Mouse (Mus musculus): Measurements from ENCODE around the gene Ddx60. TPM values are rescaled to one million over a fixed set of nuclear protein-coding genes. Genes with fewer than 3 reads are reported as not detected.
"Not testable (repeated sequence)": the region's sequence is repeated elsewhere in the genome, so short reads cannot be mapped to it uniquely, and the experiment has no call there.

Gene Ddx60
- polyA plus RNA-seq, 1 experiment from 2014 or later = 3.0 TPM

DNA sequence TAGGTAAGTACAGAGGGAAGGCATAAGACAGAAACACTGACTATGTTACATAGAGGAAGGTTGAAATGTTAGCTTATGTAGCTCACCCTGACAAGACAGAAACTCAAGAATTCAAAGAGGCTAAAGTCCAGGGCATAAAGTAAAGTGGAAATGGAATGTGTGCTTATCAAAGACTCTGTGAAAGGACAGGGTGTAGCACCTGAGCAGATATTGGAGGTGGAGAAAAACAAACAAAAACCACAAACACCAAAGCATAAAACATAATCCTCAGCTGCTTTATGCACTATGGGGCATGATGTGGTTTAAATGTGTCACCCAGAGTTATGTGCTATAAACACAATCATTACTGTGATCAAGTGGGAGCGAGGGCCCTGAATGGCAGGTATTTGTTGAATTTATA lies 3.4 kb upstream of the Ddx60 start:
- no peak overlapping the region for H3K4me3 ChIP-seq (ENCODE audit: control insufficient read depth in 1 of 2, insufficient read depth in 1 of 2, low read depth in 1 of 2, low read length in 2 of 2)
- no peaks in the 10 kb centered on the region for H3K27me3 ChIP-seq (ENCODE audit: control insufficient read depth, insufficient read depth, low read length)
- H3K4me2 ChIP-seq (ENCODE audit: low read length) = no peak overlapping the region
- no peaks in the 10 kb centered on the region for H3K9me3 ChIP-seq (ENCODE audit: control insufficient read depth, low read length)
- no peaks in the 10 kb centered on the region for H3K36me3 ChIP-seq (ENCODE audit: control insufficient read depth, insufficient read depth, low read length)
- no peak for ATAC-seq (ENCODE audit: insufficient number of reproducible peaks, insufficient read depth, low FRiP score, low read depth)
- no peak overlapping the region for H3K27ac ChIP-seq (replicated peaks in 1 of 2; ENCODE audit: control insufficient read depth in 1 of 2, insufficient read depth in 1 of 2, low read depth in 2 of 2, low read length in 2 of 2)
- WGBS = 91% methylated on average over 1 of the region's 1 CpGs
- peaks cover 15 to 54% of the 10 kb centered on the region in 2 experiments for H3K4me1 ChIP-seq (ENCODE audit: control insufficient read depth in 2 of 2, insufficient read depth in 2 of 2, low read length in 2 of 2)
- no peak overlapping the region for H3K9ac ChIP-seq (ENCODE audit: low read length)

DNA sequence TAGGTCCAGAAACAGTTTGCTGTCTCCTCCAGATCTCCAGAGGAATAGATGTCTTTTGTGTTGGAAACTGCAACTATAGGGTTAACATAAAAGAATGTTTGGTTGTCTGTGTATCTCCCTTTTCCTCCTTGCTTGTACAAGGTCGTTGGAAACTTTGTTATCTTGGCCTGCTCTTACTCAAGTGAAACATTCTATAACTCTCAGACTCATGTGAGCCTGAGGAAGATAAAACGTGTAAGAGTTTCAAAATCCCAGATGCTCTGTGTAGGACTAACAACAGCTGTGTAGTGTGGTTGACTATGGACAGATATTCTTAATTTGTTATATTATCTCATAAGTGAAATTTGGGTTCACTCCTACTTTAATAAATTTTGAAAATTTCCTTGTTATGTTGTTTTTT lies 5.4 kb downstream of the Ddx60 start:
- Histone ChIP-seq H3K36me3 (ENCODE audit: control insufficient read depth, insufficient read depth, low read length) (no peaks in the 10 kb centered on the region), H3K27me3 (ENCODE audit: control insufficient read depth, insufficient read depth, low read length) (no peaks in the 10 kb centered on the region), H3K9ac (ENCODE audit: low read length) (no peak overlapping the region), H3K4me3 (ENCODE audit: control insufficient read depth in 1 of 2, insufficient read depth in 1 of 2, low read depth in 1 of 2, low read length in 2 of 2) (no peak overlapping the region), H3K4me2 (ENCODE audit: low read length) (no peak overlapping the region), H3K27ac (replicated peaks in 1 of 2; ENCODE audit: control insufficient read depth in 1 of 2, insufficient read depth in 1 of 2, low read depth in 2 of 2, low read length in 2 of 2) (peak overlapping the region; percentile 29 to 71; a peak in 3 of 4 replicates), H3K4me1 (ENCODE audit: control insufficient read depth in 2 of 2, insufficient read depth in 2 of 2, low read length in 2 of 2) (peaks cover 10 to 26% of the 10 kb centered on the region in 2 experiments), H3K9me3 (ENCODE audit: control insufficient read depth, low read length) (no peaks in the 10 kb centered on the region)
- peak; percentile 72; the same call in 1 of the 2 replicates for ATAC-seq (ENCODE audit: insufficient number of reproducible peaks, insufficient read depth, low FRiP score, low read depth)
- 1% methylated on average over 2 of the region's 2 CpGs for WGBS

- Histone ChIP-seq H3K4me3 (ENCODE audit: control insufficient read depth in 1 of 2, insufficient read depth in 1 of 2, low read depth in 1 of 2, low read length in 2 of 2) (no peak overlapping the region), H3K27ac (replicated peaks in 1 of 2; ENCODE audit: control insufficient read depth in 1 of 2, insufficient read depth in 1 of 2, low read depth in 2 of 2, low read length in 2 of 2) (peak overlapping the region; percentile 19 to 57; a peak in 3 of 4 replicates), H3K27me3 (ENCODE audit: control insufficient read depth, insufficient read depth, low read length) (no peaks in the 10 kb centered on the region), H3K4me2 (ENCODE audit: low read length) (no peak overlapping the region), H3K9ac (ENCODE audit: low read length) (no peak overlapping the region), H3K4me1 (ENCODE audit: control insufficient read depth in 2 of 2, insufficient read depth in 2 of 2, low read length in 2 of 2) (peaks cover 6 to 15% of the 10 kb centered on the region in 2 experiments), H3K36me3 (ENCODE audit: control insufficient read depth, insufficient read depth, low read length) (no peaks in the 10 kb centered on the region), H3K9me3 (ENCODE audit: control insufficient read depth, low read length) (no peaks in the 10 kb centered on the region)
- ATAC-seq (ENCODE audit: insufficient number of reproducible peaks, insufficient read depth, low FRiP score, low read depth) = no peak
- WGBS = 38% methylated on average over 2 of the region's 2 CpGs
These were observed 9.7 kb downstream of the Ddx60 start for GRCm38 (mm10) chr8:61937576-61937975.

GRCm38 (mm10) chr8:61964591-61965375 lies 36.9 kb downstream of the Ddx60 start:
- H3K4me3 ChIP-seq (ENCODE audit: control insufficient read depth in 1 of 2, insufficient read depth in 1 of 2, low read depth in 1 of 2, low read length in 2 of 2); H3K27me3 ChIP-seq (ENCODE audit: control insufficient read depth, insufficient read depth, low read length); H3K4me1 ChIP-seq (ENCODE audit: control insufficient read depth in 2 of 2, insufficient read depth in 2 of 2, low read length in 2 of 2); H3K9me3 ChIP-seq (ENCODE audit: control insufficient read depth, low read length); H3K27ac ChIP-seq (replicated peaks in 1 of 2; ENCODE audit: control insufficient read depth in 1 of 2, insufficient read depth in 1 of 2, low read depth in 2 of 2, low read length in 2 of 2); H3K9ac ChIP-seq (ENCODE audit: low read length); ATAC-seq (ENCODE audit: insufficient number of reproducible peaks, insufficient read depth, low FRiP score, low read depth); H3K4me2 ChIP-seq (ENCODE audit: low read length); H3K36me3 ChIP-seq (ENCODE audit: control insufficient read depth, insufficient read depth, low read length): not testable (repeated sequence)
- 37% methylated on average over 4 of the region's 4 CpGs for WGBS

GRCm38 (mm10) chr8:61969581-61969980 lies 41.7 kb downstream of the Ddx60 start:
- Histone ChIP-seq H3K9ac (ENCODE audit: low read length) (no peak overlapping the region), H3K27me3 (ENCODE audit: control insufficient read depth, insufficient read depth, low read length) (no peaks in the 10 kb centered on the region), H3K4me3 (ENCODE audit: control insufficient read depth in 1 of 2, insufficient read depth in 1 of 2, low read depth in 1 of 2, low read length in 2 of 2) (no peak overlapping the region), H3K4me2 (ENCODE audit: low read length) (no peak overlapping the region), H3K36me3 (ENCODE audit: control insufficient read depth, insufficient read depth, low read length) (no peaks in the 10 kb centered on the region), H3K9me3 (ENCODE audit: control insufficient read depth, low read length) (no peaks in the 10 kb centered on the region), H3K27ac (replicated peaks in 1 of 2; ENCODE audit: control insufficient read depth in 1 of 2, insufficient read depth in 1 of 2, low read depth in 2 of 2, low read length in 2 of 2) (no peak overlapping the region), H3K4me1 (ENCODE audit: control insufficient read depth in 2 of 2, insufficient read depth in 2 of 2, low read length in 2 of 2) (no peaks in the 10 kb centered on the region)
- WGBS = 79% methylated on average over 3 of the region's 3 CpGs
- ATAC-seq (ENCODE audit: insufficient number of reproducible peaks, insufficient read depth, low FRiP score, low read depth) = no peak

GRCm38 (mm10) chr8:61984941-61985340 lies 57.1 kb downstream of the Ddx60 start:
- no peak overlapping the region for H3K4me2 ChIP-seq (ENCODE audit: low read length)
- no peak for ATAC-seq (ENCODE audit: insufficient number of reproducible peaks, insufficient read depth, low FRiP score, low read depth)
- H3K9me3 ChIP-seq (ENCODE audit: control insufficient read depth, low read length) = no peaks in the 10 kb centered on the region
- H3K27ac ChIP-seq (replicated peaks in 1 of 2; ENCODE audit: control insufficient read depth in 1 of 2, insufficient read depth in 1 of 2, low read depth in 2 of 2, low read length in 2 of 2) = no peak overlapping the region
- no peaks in the 10 kb centered on the region for H3K36me3 ChIP-seq (ENCODE audit: control insufficient read depth, insufficient read depth, low read length)
- no peak overlapping the region for H3K9ac ChIP-seq (ENCODE audit: low read length)
- peaks cover 3 to 8% of the 10 kb centered on the region in 2 experiments; a peak in 2 of 4 replicates for H3K4me1 ChIP-seq (ENCODE audit: control insufficient read depth in 2 of 2, insufficient read depth in 2 of 2, low read length in 2 of 2)
- H3K27me3 ChIP-seq (ENCODE audit: control insufficient read depth, insufficient read depth, low read length) = no peaks in the 10 kb centered on the region
- 83% methylated on average over 4 of the region's 4 CpGs for WGBS
- H3K4me3 ChIP-seq (ENCODE audit: control insufficient read depth in 1 of 2, insufficient read depth in 1 of 2, low read depth in 1 of 2, low read length in 2 of 2) = no peak overlapping the region

DNA sequence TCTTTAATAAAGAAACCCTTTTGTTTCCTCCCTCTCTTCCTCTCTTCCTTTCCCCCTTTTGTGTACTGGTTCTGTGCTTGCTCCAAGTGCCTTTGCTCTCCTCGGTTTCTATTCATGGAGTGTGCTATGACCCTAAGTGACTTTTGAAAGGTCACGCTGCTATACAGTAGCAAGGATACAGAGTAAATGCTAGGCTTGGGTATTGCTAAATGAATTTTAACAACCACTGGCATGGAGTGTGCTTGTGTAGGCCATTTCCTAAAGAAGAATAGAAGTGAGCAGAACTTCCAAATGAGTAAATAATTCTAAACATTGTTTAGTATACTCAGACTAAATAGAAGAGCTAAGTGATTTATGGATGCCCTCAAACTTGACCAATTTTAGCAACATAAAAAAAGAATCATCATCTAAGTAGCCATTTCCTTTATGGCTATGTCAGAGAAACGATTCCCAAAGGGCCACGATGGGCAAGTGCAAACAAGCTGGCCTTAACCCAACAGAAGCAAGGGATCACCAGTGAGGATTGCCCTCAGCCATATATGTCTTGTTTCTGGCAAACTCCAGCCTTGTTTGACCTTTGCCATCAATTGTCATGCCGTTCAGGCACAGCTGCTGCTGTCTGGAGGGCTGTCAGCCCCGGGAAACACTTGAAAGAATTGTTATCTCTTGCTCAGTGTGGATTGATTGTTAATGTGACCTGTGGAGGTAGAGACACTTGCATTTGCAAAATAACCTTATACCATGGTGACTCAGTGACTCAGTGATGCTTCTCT lies 58.0 kb downstream of the Ddx60 start:
- H3K4me2 ChIP-seq (ENCODE audit: low read length) = no peak overlapping the region
- WGBS = 24% methylated on average over 6 of the region's 6 CpGs
- H3K4me1 ChIP-seq (ENCODE audit: control insufficient read depth in 2 of 2, insufficient read depth in 2 of 2, low read length in 2 of 2) = peaks cover 3 to 8% of the 10 kb centered on the region in 2 experiments; a peak in 2 of 4 replicates
- no peak overlapping the region for H3K9ac ChIP-seq (ENCODE audit: low read length)
- H3K4me3 ChIP-seq (ENCODE audit: control insufficient read depth in 1 of 2, insufficient read depth in 1 of 2, low read depth in 1 of 2, low read length in 2 of 2) = no peak overlapping the region
- H3K27ac ChIP-seq (replicated peaks in 1 of 2; ENCODE audit: control insufficient read depth in 1 of 2, insufficient read depth in 1 of 2, low read depth in 2 of 2, low read length in 2 of 2) = peak overlapping the region in 1 of 2 experiments; percentile 4; a peak in 1 of 4 replicates
- no peaks in the 10 kb centered on the region for H3K36me3 ChIP-seq (ENCODE audit: control insufficient read depth, insufficient read depth, low read length)
- no peaks in the 10 kb centered on the region for H3K9me3 ChIP-seq (ENCODE audit: control insufficient read depth, low read length)
- ATAC-seq (ENCODE audit: insufficient number of reproducible peaks, insufficient read depth, low FRiP score, low read depth) = peak; percentile 61; the same call in 1 of the 2 replicates
- no peaks in the 10 kb centered on the region for H3K27me3 ChIP-seq (ENCODE audit: control insufficient read depth, insufficient read depth, low read length)

Data from heart, embryonic 14.5 days (tissue).